Mouse (Mus musculus) thymus, adult 2 months (tissue): ENCODE measurements around the gene Ptch2.

Source experiments
- CTCF ChIP-seq: fragments of 200-500 bp; IDR thresholded peaks from 2 replicates; pipeline ENCODE4 v1.5.1; 2012; ENCODE audit warnings: mild to moderate bottlenecking, control low read depth, low read length, moderate library complexity, borderline replicate concordance; ENCODE audit not compliant: control insufficient read depth, poor library complexity, insufficient read depth; ENCODE audit errors: extremely low read depth
- POLR2A ChIP-seq: fragments of 200-500 bp; IDR thresholded peaks from 2 replicates; pipeline ENCODE4 v1.6.1; 2012; ENCODE audit warnings: mild to moderate bottlenecking, low read length, control low read depth, moderate library complexity; ENCODE audit not compliant: control insufficient read depth, poor library complexity, insufficient read depth; ENCODE audit errors: extremely low read depth

GRCm38 (mm10) chr4:117143023-117143422, 47.1 kb downstream of the Ptch2 start:
- TF ChIP-seq CTCF, result no peak
- no peak for TF ChIP-seq POLR2A
